Mouse (Mus musculus) MEL (cell line): ENCODE results near the gene Itpr1.

Source experiments
- CTCF ChIP-seq, 3 experiments: IDR thresholded peaks in 2 of 3; conservative IDR thresholded peaks in 1 of 3; 2 replicates each; pipeline ENCODE4 v1.5.1; 2011 to 2012; ENCODE audit warnings: low read length in 3 of 3, low read depth in 2 of 3, mild to moderate bottlenecking in 2 of 3, improper control_type of control experiment in 1 of 3, inconsistent platforms in 1 of 3, mixed read lengths in 1 of 3, moderate library complexity in 1 of 3; ENCODE audit not compliant: control insufficient read depth in 1 of 3, insufficient read depth in 1 of 3, poor library complexity in 1 of 3, severe bottlenecking in 1 of 3
- GATA1 ChIP-seq: IDR thresholded peaks from 2 replicates; pipeline ENCODE4 v1.6.1; 2011; ENCODE audit warnings: low read depth, low read length, improper control_type of control experiment
- MEF2A ChIP-seq: IDR thresholded peaks from 2 replicates; pipeline ENCODE4 v1.6.1; 2014; ENCODE audit warnings: low read depth, mild to moderate bottlenecking, inconsistent platforms, low read length, improper control_type of control experiment; ENCODE audit not compliant: poor library complexity, insufficient replicate concordance, severe bottlenecking; ENCODE audit errors: extremely low read depth
- POLR2A ChIP-seq, 2 experiments: IDR thresholded peaks; 2 replicates each; pipeline ENCODE4 v1.6.1; 2011 to 2012; ENCODE audit warnings: low read length in 2 of 2, mild to moderate bottlenecking in 2 of 2, control low read depth in 1 of 2, improper control_type of control experiment in 1 of 2, low read depth in 1 of 2, moderate library complexity in 1 of 2; ENCODE audit not compliant: control insufficient read depth in 1 of 2, insufficient read depth in 1 of 2, poor library complexity in 1 of 2

DNA sequence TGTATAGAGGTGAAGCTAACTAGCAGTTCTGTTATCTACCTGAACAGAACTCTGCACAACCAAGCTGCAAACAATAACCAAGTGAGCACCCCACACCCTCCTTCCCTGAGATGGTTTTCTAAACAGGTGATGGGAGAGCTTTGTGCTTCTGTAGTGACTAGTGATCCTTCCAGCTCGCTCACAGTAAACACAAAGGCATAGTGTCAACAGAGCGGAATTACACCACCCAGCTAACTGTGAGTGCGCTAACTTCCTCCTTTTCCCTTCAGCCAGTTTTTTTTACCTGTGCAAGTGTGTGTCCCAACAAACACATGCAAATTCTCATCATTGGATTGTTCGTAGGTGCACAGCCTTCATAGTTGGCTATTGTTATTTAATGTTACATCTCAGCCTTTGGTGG is 219.9 kb downstream of the Itpr1 start:
- TF ChIP-seq CTCF (IDR thresholded peaks at IDR 0.05 in 2 of 3, conservative IDR thresholded peaks at IDR 0.05 in 1 of 3; ENCODE audit: control insufficient read depth in 1 of 3, insufficient read depth in 1 of 3, low read depth in 2 of 3, low read length in 3 of 3, poor library complexity in 1 of 3, severe bottlenecking in 1 of 3) (no peak), MEF2A (no peak), POLR2A (IDR thresholded peaks at IDR 0.05; ENCODE audit: control insufficient read depth in 1 of 2, insufficient read depth in 1 of 2, low read depth in 1 of 2, low read length in 2 of 2, poor library complexity in 1 of 2) (no peak), GATA1 (no peak)
